Mouse (Mus musculus): Measurements from ENCODE around the gene Sgms1. TPM values are rescaled to one million over a fixed set of nuclear protein-coding genes. Genes with fewer than 3 reads are reported as not detected.

Gene Sgms1
- total RNA-seq, 2 experiments from 2014 or later: 62.4 to 73.1 TPM

DNA sequence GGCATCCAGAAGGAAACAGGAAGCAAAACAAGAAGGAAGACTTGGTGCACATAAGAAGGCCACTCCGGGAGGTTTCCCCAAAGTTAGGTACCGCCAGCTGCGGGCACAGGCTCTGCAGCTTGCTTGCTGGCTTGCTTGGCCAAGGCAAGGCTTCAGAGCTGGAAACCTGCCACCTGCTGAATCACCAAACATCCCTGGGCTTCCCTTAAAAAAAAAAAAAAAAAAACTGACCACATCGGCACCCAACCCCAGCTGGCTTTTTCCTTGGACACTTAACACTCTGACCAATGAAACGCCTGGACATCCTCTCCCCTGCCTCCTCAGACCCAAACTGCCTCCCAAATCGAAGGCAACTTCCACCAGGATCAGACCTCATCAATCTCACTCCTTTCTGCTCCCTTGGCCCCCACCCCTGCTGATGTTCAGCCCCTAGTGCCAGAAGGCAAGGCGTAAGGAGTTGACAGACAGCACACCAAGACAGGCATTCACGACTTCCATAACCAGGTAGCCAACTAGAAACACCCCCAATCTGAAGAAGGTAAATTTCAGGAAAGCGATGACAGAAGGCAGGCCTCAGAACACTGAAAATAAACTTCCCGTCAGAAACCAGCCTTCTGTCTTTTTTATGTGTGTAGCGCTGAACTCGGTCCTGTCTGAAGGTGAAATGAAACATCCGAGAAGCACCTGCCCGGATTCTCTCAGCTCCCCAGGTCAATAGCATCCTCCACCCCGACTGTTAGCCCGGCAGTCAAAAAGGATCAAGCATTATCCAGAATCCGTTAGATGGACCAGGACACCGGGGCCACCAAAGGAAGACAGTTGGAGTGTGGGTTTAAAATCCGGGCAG lies 2.7 kb downstream of the Sgms1 start:
- DNase-seq (ENCODE audit: low spot score in 2 of 2): peak; percentile 54 to 75

DNA sequence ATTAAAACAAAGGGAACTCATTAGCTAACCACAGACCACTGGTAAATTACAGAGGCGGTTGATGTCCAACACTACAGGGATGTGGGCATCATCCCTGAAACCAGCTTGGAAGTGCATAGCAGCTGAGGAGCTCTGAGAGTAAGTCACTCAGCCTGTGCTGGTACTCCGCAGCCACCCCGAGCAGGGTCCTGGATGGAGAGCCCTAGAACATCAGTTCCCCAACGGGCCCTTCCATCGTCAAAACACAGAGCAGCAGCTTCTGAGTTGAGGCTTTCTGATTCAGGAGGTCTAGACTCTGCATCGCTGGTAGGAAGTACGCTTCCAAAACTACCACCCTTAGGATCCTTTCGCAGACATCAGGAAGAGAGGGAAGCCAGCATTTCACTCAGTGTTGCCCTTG lies 5.8 kb downstream of the Sgms1 start:
- DNase-seq (ENCODE audit: low spot score in 2 of 2): no peak

DNA sequence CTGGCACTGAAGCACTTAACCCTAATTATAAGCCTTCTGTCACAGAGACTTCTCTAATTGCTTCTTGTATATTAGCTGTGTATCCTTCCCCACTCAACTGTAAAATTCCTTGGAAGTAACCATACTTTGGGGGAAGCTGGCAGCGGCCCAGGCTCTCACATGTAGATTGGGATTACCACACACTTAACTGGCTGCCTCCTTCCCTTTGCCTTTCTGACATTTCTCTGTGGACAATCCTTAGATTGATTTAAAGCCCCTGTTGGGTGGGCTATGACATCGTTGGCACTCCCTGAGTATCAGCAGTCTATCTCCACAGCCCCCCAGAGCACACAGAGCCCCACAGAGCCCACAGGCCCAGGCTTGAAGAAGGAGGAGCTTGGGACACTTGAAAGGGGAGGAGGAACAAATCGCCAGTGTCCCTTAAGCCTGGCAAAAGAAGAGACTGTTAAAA lies 8.0 kb downstream of the Sgms1 start:
- DNase-seq (ENCODE audit: low spot score in 2 of 2): no peak

DNA sequence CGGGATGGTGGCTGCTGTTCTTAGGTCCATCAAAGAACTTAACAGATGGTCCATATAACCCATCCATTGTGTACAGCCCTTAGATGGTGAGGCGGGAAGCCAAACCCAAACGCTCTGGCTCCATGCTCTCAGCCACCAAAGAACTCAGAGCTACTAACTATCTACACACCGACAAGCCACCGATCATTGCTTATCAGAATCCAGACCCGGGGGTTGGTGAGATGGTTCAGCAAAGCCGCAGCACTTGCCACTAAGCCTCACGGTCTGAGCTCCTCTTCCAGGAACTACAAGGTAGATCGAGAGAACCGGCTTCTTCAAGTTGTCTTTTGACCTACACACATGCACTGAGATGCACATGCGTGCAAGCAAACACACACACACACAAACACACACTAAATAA lies 8.8 kb downstream of the Sgms1 start:
- DNase-seq (ENCODE audit: low spot score in 2 of 2): no peak

DNA sequence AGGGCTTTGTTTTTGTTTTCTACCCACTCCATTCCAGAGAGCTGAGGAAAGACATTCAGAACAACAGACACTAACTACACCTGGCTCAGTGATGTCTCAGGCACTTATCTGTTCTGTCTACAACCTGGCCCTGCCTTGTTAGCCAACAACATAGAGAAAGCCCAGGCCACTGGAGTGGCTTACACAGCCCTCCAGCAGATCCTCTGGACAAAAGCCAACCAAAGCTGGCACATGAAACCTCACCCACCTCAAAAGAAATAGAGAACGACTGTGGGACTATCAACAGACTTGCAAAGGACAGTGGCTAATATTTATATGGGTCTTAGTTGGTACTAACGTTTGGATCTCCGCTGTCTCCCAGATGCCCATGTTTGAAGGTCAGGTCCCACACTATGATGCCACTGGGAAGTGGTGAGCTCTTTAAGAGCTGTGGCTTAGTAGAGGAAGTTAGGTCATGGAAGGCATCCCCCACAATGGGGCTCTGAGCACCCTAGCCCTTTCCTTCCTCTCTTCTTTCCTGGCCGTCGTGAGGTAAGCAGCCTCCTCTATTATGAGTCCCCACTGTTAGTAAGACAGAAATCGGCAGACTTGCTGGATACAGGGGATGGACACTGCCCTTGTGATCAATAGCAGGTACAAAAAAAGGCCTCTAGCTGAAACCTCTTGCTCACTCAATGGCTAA lies 10.1 kb downstream of the Sgms1 start:
- no peak for DNase-seq (ENCODE audit: low spot score in 2 of 2)

DNA sequence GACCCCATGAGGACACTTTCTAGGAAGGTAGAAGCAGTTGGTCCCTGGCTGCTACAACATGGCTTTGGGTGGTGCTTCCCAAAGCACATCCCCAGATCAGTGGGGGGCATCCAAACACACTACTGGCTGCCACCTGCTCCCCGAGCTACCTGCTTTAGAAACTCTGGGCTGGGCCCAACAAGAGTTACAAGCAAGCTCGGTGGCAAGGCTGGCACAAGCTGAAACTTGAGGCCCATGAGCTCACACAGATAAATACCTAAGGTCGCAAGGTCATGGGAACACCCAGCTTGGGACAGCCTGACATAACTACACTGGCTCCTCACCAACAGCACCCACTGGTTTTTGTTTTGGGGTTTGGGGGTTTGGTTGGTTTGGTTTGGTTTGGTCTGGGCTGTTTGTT lies 10.9 kb downstream of the Sgms1 start:
- no peak for DNase-seq (ENCODE audit: low spot score in 2 of 2)

DNA sequence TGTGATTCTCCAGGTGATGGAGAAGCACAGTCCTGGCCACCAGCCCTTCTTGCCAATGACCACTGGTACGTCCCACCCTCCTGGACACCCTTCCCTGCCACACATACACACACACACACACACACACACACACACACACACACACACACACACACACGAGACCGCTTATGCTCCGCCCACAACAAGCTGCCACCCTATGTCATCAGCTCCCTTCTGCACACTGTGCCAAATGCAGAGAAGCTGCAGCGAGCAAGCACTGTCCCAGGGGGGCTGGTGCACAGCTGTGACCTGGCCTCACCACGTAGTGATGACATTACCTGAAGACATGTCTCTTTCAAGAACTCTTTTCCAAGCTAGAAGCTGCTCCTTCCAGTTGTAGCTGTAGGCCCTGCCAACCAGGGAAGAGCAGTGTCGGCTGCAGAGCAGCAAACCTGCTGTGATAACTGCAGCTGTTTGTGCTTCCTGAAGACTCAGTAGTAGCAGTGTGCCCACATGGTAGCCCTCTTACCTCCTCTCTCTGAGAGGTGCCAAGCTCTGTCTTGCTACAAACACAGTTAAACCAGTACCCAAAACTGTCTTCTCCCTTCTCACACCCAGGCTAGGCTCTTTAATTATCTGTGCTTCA lies 11.7 kb downstream of the Sgms1 start:
- DNase-seq (ENCODE audit: low spot score in 2 of 2): no peak

DNA sequence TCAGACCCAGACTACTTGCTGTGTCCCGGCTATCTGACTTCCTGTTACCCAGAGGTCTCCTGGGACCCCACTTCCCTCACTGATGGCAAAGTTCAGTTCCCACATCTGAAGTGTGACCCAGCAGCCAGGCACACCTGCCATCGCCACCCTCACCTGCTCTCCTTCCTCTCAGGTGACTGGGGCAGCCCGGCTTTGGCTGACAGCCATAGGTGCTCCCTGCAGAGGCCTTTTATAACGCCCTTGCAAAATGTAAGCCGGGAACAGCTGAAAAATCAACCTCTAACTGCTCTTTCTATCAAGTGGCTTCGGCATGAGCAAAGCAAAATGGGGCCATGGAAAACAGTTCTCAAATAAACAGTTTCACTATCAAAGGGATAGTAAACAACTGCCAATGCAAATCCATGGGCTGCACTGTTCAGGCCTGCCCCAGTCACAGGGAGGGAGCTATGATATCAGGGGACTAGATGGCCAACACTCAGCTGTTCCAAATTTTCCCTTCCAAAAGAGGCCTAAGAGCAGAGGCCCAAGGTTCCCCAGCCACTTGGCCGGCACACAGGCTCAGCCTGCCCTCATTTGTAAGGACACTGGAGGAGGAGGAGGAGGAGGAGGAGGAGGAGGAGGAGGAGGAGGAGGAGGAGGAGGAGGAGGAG lies 12.5 kb downstream of the Sgms1 start:
- peak; percentile 26 to 48 for DNase-seq (ENCODE audit: low spot score in 2 of 2)

DNA sequence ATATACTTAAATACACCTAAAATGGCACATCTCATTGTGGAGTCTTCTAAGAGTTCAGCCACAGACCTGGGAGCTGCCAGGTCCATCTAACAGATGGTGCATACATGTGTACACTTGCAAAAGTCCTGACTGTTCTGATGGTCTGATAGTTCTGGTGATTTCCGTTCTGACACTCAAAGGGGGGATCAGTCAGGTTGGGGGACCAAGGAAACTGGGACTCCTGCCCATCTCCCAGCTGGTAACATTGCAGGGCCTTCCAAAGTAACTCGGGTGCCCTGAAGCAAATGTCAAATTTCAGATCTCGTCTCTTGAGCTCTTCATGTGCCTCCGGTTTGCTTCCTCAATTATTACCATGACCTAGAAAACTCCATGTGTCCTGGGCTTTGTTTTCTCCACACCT lies 13.5 kb downstream of the Sgms1 start:
- DNase-seq (ENCODE audit: low spot score in 2 of 2): no peak

DNA sequence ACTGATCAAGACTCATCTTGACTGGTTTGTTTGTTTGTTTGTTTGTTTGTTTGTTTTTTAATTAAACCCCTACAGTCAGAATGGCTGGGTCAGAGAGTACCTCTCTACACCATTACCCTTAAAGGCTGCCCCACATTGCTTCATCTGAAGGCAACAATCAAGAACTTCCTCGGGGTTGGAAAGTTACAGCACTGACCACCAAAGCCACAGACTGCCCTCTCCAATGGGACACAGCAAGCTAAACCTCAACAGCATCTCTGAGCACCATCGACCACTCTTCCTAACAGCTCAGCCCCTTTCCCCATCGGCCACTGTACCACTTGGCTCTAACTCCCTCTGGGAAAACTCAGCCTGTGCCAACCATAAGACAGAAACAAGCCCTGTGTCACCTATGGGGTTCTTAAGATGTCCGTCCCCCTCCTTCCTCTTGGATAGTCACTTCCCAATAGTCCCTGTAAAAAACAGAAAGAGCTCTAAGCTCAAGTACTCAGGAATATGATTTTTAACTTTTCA lies 14.0 kb downstream of the Sgms1 start:
- DNase-seq (ENCODE audit: low spot score in 2 of 2): no peak

DNA sequence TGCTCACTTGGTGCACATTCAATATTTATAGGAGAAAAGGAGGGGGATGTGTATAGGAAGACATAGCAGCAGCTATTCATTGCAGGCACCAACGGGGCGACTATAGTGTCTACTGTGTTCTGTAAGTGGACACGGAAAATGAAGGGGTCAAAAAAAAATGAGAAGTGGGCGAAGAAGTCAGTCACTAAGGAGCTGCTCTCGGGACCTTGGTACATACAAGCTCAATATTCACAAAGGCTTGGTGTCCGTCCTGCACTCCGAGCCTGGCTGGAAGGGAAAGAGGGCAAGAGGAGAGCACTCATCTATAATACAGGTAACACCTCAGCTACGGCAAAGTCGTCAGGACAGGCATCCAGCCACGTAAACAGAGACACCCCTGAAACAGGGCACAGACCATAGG lies 14.8 kb downstream of the Sgms1 start:
- no peak for DNase-seq (ENCODE audit: low spot score in 2 of 2)

DNA sequence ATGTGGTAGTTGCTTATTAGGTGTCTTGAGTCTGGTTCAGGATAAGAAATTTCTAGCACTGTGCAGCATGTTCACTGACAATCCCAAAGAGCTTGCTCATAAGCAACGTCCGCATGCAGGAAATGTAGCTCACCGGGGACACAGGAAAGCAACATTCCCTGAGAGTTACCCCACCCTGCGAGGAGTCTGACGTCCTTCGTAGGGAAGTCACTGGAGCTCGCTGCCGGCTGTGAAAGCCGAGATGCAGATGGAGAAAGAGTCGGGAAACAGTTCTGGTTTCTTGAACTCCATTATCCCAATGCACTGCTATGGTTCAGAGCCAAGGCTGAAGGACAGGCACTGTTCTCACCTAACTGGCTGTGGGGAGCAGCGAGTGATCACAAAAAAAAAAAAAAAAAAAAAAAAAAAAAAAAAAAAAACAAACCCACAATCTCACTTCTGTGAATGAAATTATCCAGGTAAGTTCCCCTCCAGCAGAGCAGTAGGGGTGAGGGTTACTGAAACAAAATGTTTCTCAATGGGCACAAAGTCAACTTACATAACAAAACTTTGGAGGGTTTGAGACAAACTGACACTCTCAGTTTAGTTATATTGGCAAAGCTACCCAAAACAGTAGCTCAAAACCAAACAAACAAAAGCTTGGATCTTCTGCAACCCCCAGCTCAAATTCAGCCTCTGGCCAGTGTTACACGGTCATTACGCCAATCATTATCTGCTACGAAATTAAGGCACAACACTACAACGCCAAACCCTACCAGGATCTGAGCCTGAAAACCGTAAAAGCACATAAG lies 15.5 kb downstream of the Sgms1 start:
- no peak for DNase-seq (ENCODE audit: low spot score in 2 of 2)

DNA sequence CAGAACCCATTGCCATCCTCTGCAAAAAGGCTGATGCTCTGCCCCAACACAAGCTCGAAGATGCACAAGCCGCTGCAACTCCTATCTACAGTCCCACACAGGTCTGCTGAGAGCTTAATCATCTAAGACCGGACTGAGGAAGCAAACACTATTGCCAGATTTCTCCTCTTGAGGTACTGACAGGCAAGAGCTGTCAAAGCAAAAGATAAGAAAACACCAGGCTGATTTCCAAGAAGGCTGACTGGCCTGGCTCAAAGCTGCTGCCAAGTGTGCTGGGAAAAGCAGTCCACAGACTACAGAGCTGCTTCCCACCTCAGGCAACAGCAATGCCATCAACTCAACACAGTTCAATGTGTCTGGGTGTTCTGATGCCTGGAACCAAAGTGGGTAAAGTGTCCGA lies 17.1 kb downstream of the Sgms1 start:
- DNase-seq (ENCODE audit: low spot score in 2 of 2): no peak

DNA sequence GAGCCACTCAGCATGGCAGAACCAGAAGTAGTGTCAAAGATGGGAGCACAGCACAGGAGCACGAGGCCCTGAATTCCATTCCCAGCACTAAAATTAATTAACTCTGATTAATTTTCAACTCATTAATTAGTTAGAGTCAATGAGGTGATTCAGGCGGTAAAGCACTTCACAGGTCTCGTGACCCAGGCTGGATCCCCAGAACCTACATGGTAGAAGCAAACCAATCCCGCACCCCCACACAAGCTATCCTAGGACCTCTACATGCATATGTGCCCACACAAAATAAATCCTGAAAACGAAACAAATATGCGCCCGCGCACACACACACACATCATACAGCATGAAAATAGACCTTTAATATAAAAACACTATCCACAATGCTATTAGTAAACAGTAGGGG lies 22.2 kb downstream of the Sgms1 start:
- no peak for DNase-seq (ENCODE audit: low spot score in 2 of 2)

DNA sequence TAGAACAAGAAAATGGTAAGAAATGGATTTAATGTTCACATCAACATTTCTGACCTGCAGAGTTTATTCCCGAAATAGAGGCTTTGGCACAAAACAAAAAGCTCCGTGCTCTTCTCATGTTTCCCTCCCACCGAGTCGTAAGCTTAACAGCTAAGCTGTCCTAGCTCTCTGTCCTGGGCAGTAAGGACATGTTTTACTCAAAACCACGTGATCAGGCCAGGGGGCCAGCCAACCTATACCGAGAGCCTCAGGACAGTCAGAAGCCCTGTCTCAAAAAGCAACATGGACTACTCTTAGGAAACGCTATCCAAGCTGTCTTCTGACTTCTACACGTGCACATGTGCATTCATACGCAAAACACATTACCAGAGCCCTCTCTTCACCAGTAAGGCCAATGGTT lies 23.1 kb downstream of the Sgms1 start:
- DNase-seq (ENCODE audit: low spot score in 2 of 2): no peak

DNA sequence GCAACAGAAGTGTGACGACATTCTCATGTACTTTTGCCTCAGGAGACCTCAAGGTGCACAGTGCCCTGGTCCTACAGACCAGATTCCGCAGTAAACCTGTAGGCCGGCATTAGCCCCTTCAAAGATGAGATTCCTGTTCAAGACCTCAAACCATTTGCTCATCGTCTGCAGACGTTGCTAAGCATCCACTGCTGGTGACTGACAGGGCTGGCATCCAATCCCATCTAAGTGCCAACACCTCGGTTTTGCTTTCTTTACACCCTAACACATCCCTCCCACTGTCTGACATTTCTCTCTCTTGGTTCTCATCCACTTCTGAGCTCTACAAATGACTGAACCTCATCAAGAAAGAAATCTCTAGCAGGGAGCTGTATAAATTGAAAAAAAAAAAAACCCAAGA lies 24.4 kb downstream of the Sgms1 start:
- no peak for DNase-seq (ENCODE audit: low spot score in 2 of 2)

DNA sequence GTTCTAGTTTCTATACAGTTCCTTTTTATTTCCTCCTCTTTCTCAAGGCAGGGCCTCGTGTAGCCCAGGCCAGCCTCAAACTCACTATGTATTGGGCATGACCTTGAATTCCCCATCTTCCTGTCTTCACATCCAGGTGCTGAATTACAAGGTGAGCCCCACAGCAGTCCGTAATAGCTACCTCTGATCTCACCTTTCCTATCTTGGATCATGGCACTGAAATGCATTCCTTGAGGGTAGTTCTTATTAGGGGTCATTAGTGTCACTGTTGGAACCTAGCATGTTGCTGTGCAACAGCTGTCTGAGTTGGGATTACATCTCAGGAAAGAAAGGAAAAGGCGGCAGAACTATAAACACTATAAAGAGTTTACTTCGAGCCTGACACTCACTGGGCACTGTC lies 25.9 kb downstream of the Sgms1 start:
- no peak for DNase-seq (ENCODE audit: low spot score in 2 of 2)

DNA sequence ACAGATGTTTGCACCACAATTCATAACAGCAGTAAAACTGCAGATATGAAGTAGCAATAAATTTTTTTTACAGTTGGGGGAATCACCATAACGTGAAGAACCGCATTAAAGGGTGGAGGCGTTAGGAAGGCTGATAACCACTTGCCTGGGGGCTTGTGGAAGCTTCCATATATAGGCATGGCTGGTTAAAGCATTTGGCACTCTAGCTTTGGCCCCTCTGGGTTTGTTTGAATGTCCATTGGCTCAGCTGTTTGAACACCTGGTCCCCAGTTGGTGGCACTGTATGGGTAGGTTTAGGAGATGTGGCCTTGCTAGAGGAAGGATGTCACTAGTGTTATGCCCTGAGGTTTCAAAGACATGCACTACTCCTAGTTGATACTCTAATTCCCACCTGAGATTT lies 27.0 kb downstream of the Sgms1 start:
- no peak for DNase-seq (ENCODE audit: low spot score in 2 of 2)

DNA sequence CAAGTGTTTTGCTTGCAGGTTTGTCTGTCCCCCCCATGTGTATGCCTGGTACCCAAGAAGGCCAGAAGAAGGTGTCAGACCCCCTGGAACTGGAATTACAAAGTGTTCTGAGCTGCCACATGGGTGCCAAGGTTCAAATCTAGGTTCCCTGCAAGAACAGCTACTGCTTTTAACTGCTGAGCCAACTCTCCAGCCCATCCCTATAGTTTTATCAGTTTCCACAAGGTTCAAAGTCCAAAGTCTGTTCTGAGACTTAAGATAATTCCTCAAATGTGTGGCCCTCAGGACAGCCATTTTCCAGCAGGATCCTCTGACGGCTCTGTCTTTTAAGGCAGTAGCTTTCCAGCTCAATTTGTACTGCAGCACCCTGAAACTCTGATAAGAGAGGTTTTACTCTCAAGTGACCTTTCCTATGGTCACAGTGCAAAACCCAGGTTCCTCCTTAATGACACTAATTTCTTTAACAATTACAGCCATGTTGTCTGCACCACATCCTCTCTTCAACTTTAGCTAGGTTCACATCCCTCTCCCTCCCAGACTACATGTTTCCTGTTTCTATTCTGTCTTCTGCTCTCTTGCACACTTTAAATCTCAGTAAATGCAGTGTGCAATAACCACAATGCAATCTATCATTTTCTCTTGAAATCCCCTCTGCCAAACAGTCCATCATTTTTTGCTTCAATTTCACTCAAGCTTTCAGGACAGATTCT lies 28.4 kb downstream of the Sgms1 start:
- DNase-seq (ENCODE audit: low spot score in 2 of 2): no peak

DNA sequence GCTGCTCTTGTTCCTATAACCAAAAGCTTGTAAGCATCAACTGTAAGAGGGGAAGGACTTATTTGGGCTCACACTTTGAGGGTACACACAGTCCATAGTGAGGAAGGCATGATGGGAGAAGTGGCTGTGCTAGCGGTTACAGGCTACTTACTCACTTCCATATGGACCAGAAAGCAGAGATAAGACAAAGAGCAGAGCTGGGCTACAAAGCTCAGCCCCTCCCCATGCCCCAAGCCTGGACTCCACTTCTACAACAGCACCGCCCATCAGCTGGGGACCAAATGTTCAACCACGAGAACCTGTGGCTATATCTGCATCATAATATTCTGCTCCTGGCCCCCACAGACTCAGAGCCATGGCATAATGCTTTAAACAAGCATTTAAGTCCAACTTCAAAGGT lies 29.0 kb downstream of the Sgms1 start:
- DNase-seq (ENCODE audit: low spot score in 2 of 2): no peak

Measured in gastrocnemius, postnatal 4 days (tissue).